Mouse (Mus musculus): ENCODE results near the gene Ppp2r1b.

- TF ChIP-seq CTCF (IDR thresholded peaks at IDR 0.05; ENCODE audit: insufficient read depth, low read length) (no peak), POLR2A (IDR thresholded peaks at IDR 0.05; ENCODE audit: borderline replicate concordance, extremely low read depth, low read depth, low read length) (no peak)
Measured at GRCm38 (mm10) chr9:50885600-50885987, 40.5 kb downstream of the Ppp2r1b start.
